Mouse (Mus musculus): ENCODE measurements at regions not wholly inside any gene's neighbourhood (a gene's known extent, or its start where the extent isn't known, plus 50 kb on each side); places are given as distances from the start of the nearest gene placed in this dataset.

DNA sequence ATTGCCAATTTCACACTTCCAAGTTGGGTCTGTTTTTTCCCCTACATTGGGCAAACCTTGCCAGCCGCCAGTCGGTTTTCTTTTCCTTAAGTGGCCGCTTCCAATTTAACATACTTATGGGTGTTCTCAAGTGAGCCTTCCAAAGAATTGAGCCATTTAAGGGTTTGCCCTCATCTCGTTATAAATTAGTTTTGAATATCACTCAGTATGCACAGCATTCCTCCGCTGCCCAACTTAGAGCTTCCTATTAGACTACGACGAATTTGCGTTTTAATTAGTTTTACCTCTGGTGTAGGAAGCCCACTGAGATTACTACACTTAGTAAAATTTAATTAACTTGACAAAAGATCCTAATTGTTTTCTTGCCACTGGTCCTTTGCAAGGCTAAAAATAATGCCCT lies 209.9 kb downstream of the Cdh11 start:
- Histone ChIP-seq H3K4me2 (ENCODE audit: low read depth, low read length) (no peak overlapping the region), H3K36me3 (ENCODE audit: control insufficient read depth, insufficient read depth, low read length) (no peaks in the 10 kb centered on the region), H3K4me3 (ENCODE audit: low read depth, low read length) (no peak overlapping the region), H3K9ac (ENCODE audit: low read depth, low read length) (no peak overlapping the region), H3K27ac (replicated peaks; ENCODE audit: low read depth, low read length) (no peak overlapping the region), H3K27me3 (replicated peaks; ENCODE audit: control insufficient read depth, insufficient read depth, low read length) (no peaks in the 10 kb centered on the region), H3K9me3 (ENCODE audit: control insufficient read depth, low read length) (no peaks in the 10 kb centered on the region), H3K4me1 (ENCODE audit: control insufficient read depth, insufficient read depth, low read length) (no peaks in the 10 kb centered on the region)
- DNase-seq (ENCODE audit: low spot score) (no peak), ATAC-seq (ENCODE audit: low read depth) (no peak)
- 70% methylated on average over 8 of the region's 8 CpGs for WGBS

DNA sequence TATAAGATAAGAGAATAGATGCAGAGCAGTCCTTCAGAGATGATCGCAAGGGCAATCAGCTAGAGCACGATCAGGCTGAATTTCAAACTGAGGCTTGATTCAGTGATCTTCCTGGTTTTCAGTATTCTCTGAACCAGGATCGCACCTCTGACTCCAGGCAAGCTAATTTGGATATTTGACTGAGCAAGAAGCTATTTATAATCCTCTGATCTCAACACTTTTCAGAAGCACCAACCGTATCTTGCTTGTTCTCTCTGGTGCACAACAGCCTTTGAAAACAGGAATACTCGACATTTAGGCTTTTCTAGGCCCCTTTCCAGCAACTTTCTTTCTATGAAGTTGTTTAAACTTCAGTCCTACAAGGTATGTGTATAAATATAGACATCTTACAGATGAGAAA lies 217.7 kb downstream of the Cdh11 start:
- 80% methylated on average over 5 of the region's 5 CpGs for WGBS
- Histone ChIP-seq H3K4me2 (ENCODE audit: low read depth, low read length) (no peak overlapping the region), H3K4me1 (ENCODE audit: control insufficient read depth, insufficient read depth, low read length) (no peaks in the 10 kb centered on the region)

DNA sequence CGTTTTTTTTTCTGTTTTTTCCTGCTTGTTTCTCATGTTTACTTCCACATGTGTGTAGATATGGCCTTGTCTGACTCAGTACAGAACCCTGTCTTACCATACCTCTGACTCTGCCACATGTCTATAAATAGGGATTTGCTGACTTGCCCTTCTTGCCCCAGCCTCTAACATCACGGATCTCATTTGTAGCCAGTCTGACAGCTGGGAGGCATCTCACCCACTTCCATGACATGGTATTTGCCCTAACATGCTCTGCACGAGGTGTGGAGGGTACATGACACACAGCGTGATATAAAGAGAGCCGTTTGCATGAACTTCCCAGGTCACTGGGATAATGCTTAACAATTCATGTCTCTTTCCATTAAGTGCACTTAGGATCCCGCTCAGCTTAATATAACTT lies 231.2 kb downstream of the Cdh11 start:
- DNase-seq (ENCODE audit: low spot score) (peak; percentile 22), ATAC-seq (ENCODE audit: low read depth) (no peak)
- Histone ChIP-seq H3K27ac (replicated peaks; ENCODE audit: low read depth, low read length) (peak overlapping the region; percentile 79), H3K9ac (ENCODE audit: low read depth, low read length) (no peak overlapping the region), H3K4me2 (ENCODE audit: low read depth, low read length) (no peak overlapping the region), H3K4me1 (ENCODE audit: control insufficient read depth, insufficient read depth, low read length) (peaks cover 10% of the 10 kb centered on the region), H3K36me3 (ENCODE audit: control insufficient read depth, insufficient read depth, low read length) (no peaks in the 10 kb centered on the region), H3K9me3 (ENCODE audit: control insufficient read depth, low read length) (no peaks in the 10 kb centered on the region), H3K27me3 (replicated peaks; ENCODE audit: control insufficient read depth, insufficient read depth, low read length) (no peaks in the 10 kb centered on the region), H3K4me3 (ENCODE audit: low read depth, low read length) (no peak overlapping the region)
- 47% methylated on average over 6 of the region's 6 CpGs for WGBS

More for the DNA sequence above, 217.7 kb downstream of the Cdh11 start:
- no peak overlapping the region for H3K9ac ChIP-seq (ENCODE audit: low read depth, low read length)
- DNase-seq (ENCODE audit: low spot score) = no peak
- no peak overlapping the region for H3K4me3 ChIP-seq (ENCODE audit: low read depth, low read length)
- H3K27me3 ChIP-seq (replicated peaks; ENCODE audit: control insufficient read depth, insufficient read depth, low read length) = no peaks in the 10 kb centered on the region
- H3K36me3 ChIP-seq (ENCODE audit: control insufficient read depth, insufficient read depth, low read length) = no peaks in the 10 kb centered on the region
- ATAC-seq (ENCODE audit: low read depth) = no peak
- H3K27ac ChIP-seq (replicated peaks; ENCODE audit: low read depth, low read length) = no peak overlapping the region
- H3K9me3 ChIP-seq (ENCODE audit: control insufficient read depth, low read length) = 0 out of 2 replicates have a peak, but pooled peaks cover 4% of the 10 kb centered on the region

DNA sequence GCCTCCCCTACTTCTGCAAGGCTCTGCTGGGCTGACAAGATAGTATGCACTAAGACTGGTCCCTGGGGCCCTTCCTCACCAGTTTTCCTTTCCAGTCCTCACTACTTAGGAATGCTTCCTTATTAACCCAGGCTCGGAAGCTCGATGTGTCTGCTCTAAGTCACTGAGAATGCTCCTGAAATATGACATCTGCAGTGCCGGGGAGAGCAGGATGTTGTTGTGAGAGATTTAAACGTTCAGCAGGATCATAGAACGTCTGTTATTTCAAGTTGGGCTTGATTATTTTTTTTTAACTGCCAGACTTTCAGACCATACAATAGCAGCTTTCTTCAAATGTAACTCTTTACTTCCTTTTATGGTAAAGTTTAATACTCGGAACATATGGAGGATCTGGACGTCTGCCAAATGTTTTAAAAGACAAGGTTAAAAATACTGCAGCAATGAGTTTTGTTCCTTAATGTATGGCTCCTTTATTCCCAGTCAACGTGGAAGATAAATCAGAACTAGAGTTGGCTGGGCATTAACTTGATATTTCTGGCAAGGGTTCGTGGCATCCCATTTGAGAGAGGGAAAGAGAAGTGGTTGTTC lies 232.0 kb downstream of the Cdh11 start:
- H3K9me3 ChIP-seq (ENCODE audit: control insufficient read depth, low read length) = no peaks in the 10 kb centered on the region
- peak; percentile 93 for DNase-seq (ENCODE audit: low spot score)
- 6% methylated on average over 9 of the region's 9 CpGs for WGBS
- H3K4me3 ChIP-seq (ENCODE audit: low read depth, low read length) = no peak overlapping the region
- H3K4me1 ChIP-seq (ENCODE audit: control insufficient read depth, insufficient read depth, low read length) = peaks cover 10% of the 10 kb centered on the region
- no peaks in the 10 kb centered on the region for H3K36me3 ChIP-seq (ENCODE audit: control insufficient read depth, insufficient read depth, low read length)
- no peak overlapping the region for H3K9ac ChIP-seq (ENCODE audit: low read depth, low read length)
- H3K27ac ChIP-seq (replicated peaks; ENCODE audit: low read depth, low read length) = peak overlapping the region; percentile 79
- H3K27me3 ChIP-seq (replicated peaks; ENCODE audit: control insufficient read depth, insufficient read depth, low read length) = no peaks in the 10 kb centered on the region
- H3K4me2 ChIP-seq (ENCODE audit: low read depth, low read length) = peak overlapping the region; percentile 28
- peak; percentile 86 for ATAC-seq (ENCODE audit: low read depth)

DNA sequence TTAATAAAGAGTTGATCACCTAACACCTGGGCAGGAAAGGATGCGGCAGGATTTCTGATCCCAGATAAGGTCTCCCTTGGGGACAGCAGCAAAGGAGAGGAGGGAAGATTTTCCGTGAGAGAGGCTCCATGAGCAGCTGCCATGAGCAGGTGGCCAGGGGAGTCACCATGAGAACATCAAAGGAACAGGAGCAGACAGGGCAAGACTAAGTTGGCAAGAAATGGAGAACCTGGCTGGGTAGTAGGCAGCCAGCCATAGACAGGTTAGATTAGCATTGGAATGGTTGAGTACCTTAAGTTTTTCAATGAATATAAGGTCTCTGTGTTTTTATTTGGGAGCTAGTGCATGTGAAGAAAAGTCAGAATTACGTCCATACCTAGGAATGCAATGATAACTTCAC lies 246.6 kb downstream of the Cdh11 start:
- Histone ChIP-seq H3K27me3 (replicated peaks; ENCODE audit: control insufficient read depth, insufficient read depth, low read length) (no peaks in the 10 kb centered on the region), H3K27ac (replicated peaks; ENCODE audit: low read depth, low read length) (no peak overlapping the region), H3K9me3 (ENCODE audit: control insufficient read depth, low read length) (no peaks in the 10 kb centered on the region), H3K4me1 (ENCODE audit: control insufficient read depth, insufficient read depth, low read length) (no peaks in the 10 kb centered on the region), H3K4me2 (ENCODE audit: low read depth, low read length) (no peak overlapping the region), H3K4me3 (ENCODE audit: low read depth, low read length) (no peak overlapping the region), H3K36me3 (ENCODE audit: control insufficient read depth, insufficient read depth, low read length) (no peaks in the 10 kb centered on the region), H3K9ac (ENCODE audit: low read depth, low read length) (no peak overlapping the region)
- ATAC-seq (ENCODE audit: low read depth) (no peak; the same call in 1 of the 2 replicates), DNase-seq (ENCODE audit: low spot score) (no peak)
- 61% methylated on average over 3 of the region's 3 CpGs for WGBS

DNA sequence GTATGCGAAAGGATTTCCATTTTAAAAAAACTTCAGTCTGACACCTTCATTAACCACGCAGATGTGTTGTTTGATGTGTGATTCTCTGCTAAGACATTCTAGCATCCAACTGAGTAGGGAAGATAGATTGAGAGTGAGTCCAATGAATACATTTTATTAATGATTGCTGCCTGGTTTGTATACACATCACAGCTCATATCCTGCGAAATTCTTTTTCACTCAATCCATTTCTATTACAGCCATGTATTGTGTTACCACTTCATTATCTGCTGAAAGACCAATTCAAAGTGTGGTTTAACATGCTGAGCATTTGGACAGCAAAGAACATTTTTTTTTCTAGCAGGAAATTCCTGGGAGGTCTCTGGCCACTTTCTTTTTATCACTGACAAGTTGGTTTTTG lies 247.4 kb downstream of the Cdh11 start:
- WGBS = 70% methylated on average over 3 of the region's 3 CpGs
- ATAC-seq (ENCODE audit: low read depth) = no peak
- no peak for DNase-seq (ENCODE audit: low spot score)
- Histone ChIP-seq H3K4me3 (ENCODE audit: low read depth, low read length) (no peak overlapping the region), H3K36me3 (ENCODE audit: control insufficient read depth, insufficient read depth, low read length) (no peaks in the 10 kb centered on the region), H3K9ac (ENCODE audit: low read depth, low read length) (no peak overlapping the region), H3K27ac (replicated peaks; ENCODE audit: low read depth, low read length) (no peak overlapping the region), H3K4me1 (ENCODE audit: control insufficient read depth, insufficient read depth, low read length) (no peaks in the 10 kb centered on the region), H3K4me2 (ENCODE audit: low read depth, low read length) (no peak overlapping the region), H3K27me3 (replicated peaks; ENCODE audit: control insufficient read depth, insufficient read depth, low read length) (no peaks in the 10 kb centered on the region), H3K9me3 (ENCODE audit: control insufficient read depth, low read length) (no peaks in the 10 kb centered on the region)

DNA sequence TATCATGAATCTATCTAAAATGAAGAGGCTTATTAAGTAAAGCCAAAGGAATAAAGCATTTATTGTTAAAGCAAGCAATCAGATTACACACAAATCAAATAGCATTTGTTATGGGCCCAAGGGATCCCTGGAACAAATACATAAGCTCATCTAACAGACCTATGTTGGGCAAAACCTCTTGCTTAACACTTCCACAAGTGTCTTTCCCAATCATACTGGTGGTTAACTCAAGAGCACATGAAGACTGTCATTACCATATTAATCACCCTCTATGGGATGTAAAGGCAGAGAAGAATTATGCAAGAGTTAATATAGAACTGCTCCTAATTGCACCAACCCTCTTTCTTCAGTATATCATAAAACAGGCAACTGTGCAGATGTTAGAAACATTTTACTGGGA lies 267.0 kb downstream of the Cdh11 start:
- Histone ChIP-seq H3K4me2 (ENCODE audit: low read depth, low read length) (no peak overlapping the region), H3K4me3 (ENCODE audit: low read depth, low read length) (no peak overlapping the region), H3K4me1 (ENCODE audit: control insufficient read depth, insufficient read depth, low read length) (no peaks in the 10 kb centered on the region), H3K9ac (ENCODE audit: low read depth, low read length) (no peak overlapping the region), H3K27me3 (replicated peaks; ENCODE audit: control insufficient read depth, insufficient read depth, low read length) (no peaks in the 10 kb centered on the region), H3K9me3 (ENCODE audit: control insufficient read depth, low read length) (no peaks in the 10 kb centered on the region), H3K27ac (replicated peaks; ENCODE audit: low read depth, low read length) (no peak overlapping the region), H3K36me3 (ENCODE audit: control insufficient read depth, insufficient read depth, low read length) (no peaks in the 10 kb centered on the region)
- no peak for ATAC-seq (ENCODE audit: low read depth)
- no peak for DNase-seq (ENCODE audit: low spot score)

DNA sequence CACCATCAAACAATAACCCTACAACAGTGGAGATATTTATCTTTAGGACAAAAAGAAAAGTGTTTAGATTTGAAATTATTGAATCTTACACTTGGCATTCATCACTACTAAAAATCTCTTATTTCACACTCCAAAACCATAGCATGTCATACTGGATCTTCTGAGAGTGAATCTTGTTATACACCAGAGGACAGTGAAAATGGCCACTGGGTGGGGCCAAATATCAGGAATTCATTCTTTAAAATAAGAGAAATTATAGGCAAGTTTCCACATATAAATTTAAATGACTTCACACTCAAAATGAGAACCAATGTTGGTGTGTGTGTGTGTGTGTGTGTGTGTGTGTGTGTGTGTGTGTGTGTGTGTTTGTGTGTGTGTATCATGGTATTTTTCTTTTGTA lies 269.7 kb downstream of the Cdh11 start:
- ATAC-seq (ENCODE audit: low read depth) = no peak
- no peaks in the 10 kb centered on the region for H3K4me1 ChIP-seq (ENCODE audit: control insufficient read depth, insufficient read depth, low read length)

DNA sequence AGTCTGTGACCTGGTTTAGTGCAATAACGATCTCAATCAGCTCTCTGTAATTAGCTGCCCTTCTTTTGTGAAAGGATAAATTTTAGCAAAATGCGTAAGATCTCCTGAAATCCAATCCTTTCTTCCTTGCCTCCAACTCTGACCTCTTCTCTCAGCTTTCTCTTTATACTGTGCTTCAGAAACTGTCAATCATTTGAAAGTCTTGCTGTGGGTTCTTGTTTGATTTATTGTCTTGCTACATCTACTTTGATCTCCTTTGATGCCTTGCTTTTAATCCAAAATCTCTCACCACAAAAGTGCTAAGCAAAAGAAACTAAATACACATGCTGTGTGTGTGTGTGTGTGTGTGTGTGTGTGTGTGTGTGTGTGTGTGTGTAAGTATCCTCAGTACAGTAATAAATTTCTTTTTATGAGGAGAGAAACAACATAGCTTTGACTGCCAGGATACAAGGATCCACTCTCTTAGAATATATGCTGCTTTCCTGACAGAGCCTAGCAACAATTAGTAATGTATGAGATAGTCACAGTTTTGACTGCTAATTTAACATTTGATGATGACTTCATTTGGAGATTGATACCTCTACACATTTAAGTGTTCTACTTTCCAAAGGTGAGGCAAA lies 270.5 kb downstream of the Cdh11 start:
- no peak overlapping the region for H3K9ac ChIP-seq (ENCODE audit: low read depth, low read length)
- no peak for ATAC-seq (ENCODE audit: low read depth)
- no peaks in the 10 kb centered on the region for H3K27me3 ChIP-seq (replicated peaks; ENCODE audit: control insufficient read depth, insufficient read depth, low read length)
- H3K4me2 ChIP-seq (ENCODE audit: low read depth, low read length) = no peak overlapping the region
- H3K9me3 ChIP-seq (ENCODE audit: control insufficient read depth, low read length) = no peaks in the 10 kb centered on the region
- no peak overlapping the region for H3K4me3 ChIP-seq (ENCODE audit: low read depth, low read length)
- H3K27ac ChIP-seq (replicated peaks; ENCODE audit: low read depth, low read length) = no peak overlapping the region
- WGBS = 44% methylated on average over 2 of the region's 2 CpGs
- no peaks in the 10 kb centered on the region for H3K36me3 ChIP-seq (ENCODE audit: control insufficient read depth, insufficient read depth, low read length)
- no peak for DNase-seq (ENCODE audit: low spot score)
- no peaks in the 10 kb centered on the region for H3K4me1 ChIP-seq (ENCODE audit: control insufficient read depth, insufficient read depth, low read length)

More for the DNA sequence above, 269.7 kb downstream of the Cdh11 start:
- H3K36me3 ChIP-seq (ENCODE audit: control insufficient read depth, insufficient read depth, low read length) = no peaks in the 10 kb centered on the region
- H3K4me3 ChIP-seq (ENCODE audit: low read depth, low read length) = no peak overlapping the region
- no peaks in the 10 kb centered on the region for H3K9me3 ChIP-seq (ENCODE audit: control insufficient read depth, low read length)
- no peaks in the 10 kb centered on the region for H3K27me3 ChIP-seq (replicated peaks; ENCODE audit: control insufficient read depth, insufficient read depth, low read length)
- H3K27ac ChIP-seq (replicated peaks; ENCODE audit: low read depth, low read length) = no peak overlapping the region
- no peak overlapping the region for H3K9ac ChIP-seq (ENCODE audit: low read depth, low read length)
- DNase-seq (ENCODE audit: low spot score) = peak; percentile 28
- H3K4me2 ChIP-seq (ENCODE audit: low read depth, low read length) = no peak overlapping the region

Data from embryonic facial prominence, embryonic 14.5 days (tissue).